13 mouse cellular contexts compared by ENCODE assay signal in the genomic region with DNA sequence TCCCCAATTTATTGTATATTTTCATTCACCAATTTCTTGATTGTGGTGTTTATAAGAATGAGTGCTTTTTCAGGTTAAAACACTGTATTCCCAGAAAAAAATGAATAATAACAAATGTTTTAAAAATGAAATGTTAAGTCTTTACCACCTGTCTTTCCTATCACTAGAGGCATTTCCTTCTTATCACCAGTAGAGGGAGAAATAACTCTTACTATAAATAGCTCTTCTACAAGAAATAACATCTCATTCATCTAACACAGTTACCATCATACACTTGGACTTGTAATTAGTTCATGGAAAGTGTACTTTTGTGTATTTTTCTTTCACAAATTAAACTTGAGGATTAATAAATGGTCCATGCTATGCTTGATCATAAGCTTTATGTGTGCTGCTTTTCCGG. TPM values are rescaled to one million over a fixed set of nuclear protein-coding genes. Genes with fewer than 3 reads are reported as not detected.
A peak's percentile ranks its signal among the peaks of the same experiment; 100 is the strongest.
DNase-seq lines count a peak whose midpoint lies in the region; ATAC-seq and TF ChIP-seq lines count a peak whose summit lies in the region.
"Had no signal": no experiment of that assay in that cellular context is flagged by ENCODE, and none has a peak within 500 bp of the region (broad histone marks: within the 10 kb centered on the region; RNA-seq: fewer than 3 reads in every experiment).

No protein-coding gene starts in this region.

- H3K4me3 ChIP-seq in intestine, postnatal 0 days (ENCODE audit: low read depth, low read length) = no peak overlapping the region
- no peak overlapping the region for H3K4me3 ChIP-seq in intestine, embryonic 16.5 days (ENCODE audit: low read length)
- H3K4me3 ChIP-seq in MEL (ENCODE audit: control insufficient read depth in 1 of 2, insufficient read depth in 1 of 2, low read depth in 2 of 2, low read length in 2 of 2) = no peak overlapping the region
- H3K4me3 ChIP-seq in cerebellum, adult 2 months (replicated peaks; ENCODE audit: insufficient read depth, low read depth, low read length) = no peak overlapping the region
- H3K4me3 ChIP-seq: limb, embryonic 10.5 days had no signal

- ATAC-seq in intestine, postnatal 0 days = no peak
- no peak for ATAC-seq in intestine, embryonic 16.5 days

- no peak overlapping the region for H3K9ac ChIP-seq in intestine, postnatal 0 days (ENCODE audit: low read depth, low read length)
- H3K9ac ChIP-seq in intestine, embryonic 16.5 days (ENCODE audit: low read depth, low read length) = no peak overlapping the region
- H3K9ac ChIP-seq in MEL (ENCODE audit: control insufficient read depth, low read depth, low read length, poor library complexity, severe bottlenecking) = no peak overlapping the region

- TF ChIP-seq CTCF in intestine, postnatal 0 days (IDR thresholded peaks at IDR 0.05; ENCODE audit: low read depth) = peak; percentile 50
- TF ChIP-seq CTCF in MEL (IDR thresholded peaks at IDR 0.05 in 2 of 3, conservative IDR thresholded peaks at IDR 0.05 in 1 of 3; ENCODE audit: control insufficient read depth in 1 of 3, insufficient read depth in 1 of 3, low read depth in 2 of 3, low read length in 3 of 3, poor library complexity in 1 of 3, severe bottlenecking in 1 of 3) = peak in 1 of 3 experiments; percentile 49; a peak in 3 of 6 replicates
- no peak for TF ChIP-seq CTCF in cerebellum, adult 2 months (IDR thresholded peaks at IDR 0.05; ENCODE audit: borderline replicate concordance, insufficient read depth, low read depth, low read length)

- TF ChIP-seq EP300 in MEL (IDR thresholded peaks at IDR 0.05; ENCODE audit: low read depth in 1 of 2, low read length in 2 of 2) = no peak

- no peaks in the 10 kb centered on the region for H3K79me2 ChIP-seq in MEL (ENCODE audit: control insufficient read depth, insufficient read depth, low read length, poor library complexity)

- TF ChIP-seq POLR2A in MEL (IDR thresholded peaks at IDR 0.05; ENCODE audit: control insufficient read depth in 1 of 2, insufficient read depth in 1 of 2, low read depth in 1 of 2, low read length in 2 of 2, poor library complexity in 1 of 2) = no peak
- TF ChIP-seq POLR2A in cerebellum, adult 2 months (IDR thresholded peaks at IDR 0.05; ENCODE audit: borderline replicate concordance, insufficient read depth, low read length) = no peak

- no peak overlapping the region for H3K4me2 ChIP-seq in intestine, postnatal 0 days (replicated peaks; ENCODE audit: low read depth)
- H3K4me2 ChIP-seq in intestine, embryonic 16.5 days (ENCODE audit: low read depth, low read length) = no peak overlapping the region

- H3K36me3 ChIP-seq in intestine, postnatal 0 days (ENCODE audit: control insufficient read depth, insufficient read depth) = no peaks in the 10 kb centered on the region
- H3K36me3 ChIP-seq in intestine, embryonic 16.5 days (ENCODE audit: control insufficient read depth, insufficient read depth, low read length) = no peaks in the 10 kb centered on the region
- H3K36me3 ChIP-seq in MEL (ENCODE audit: control insufficient read depth in 1 of 2, insufficient read depth in 2 of 2, low read length in 2 of 2) = no peaks in the 10 kb centered on the region
- H3K36me3 ChIP-seq: limb, embryonic 10.5 days had no signal

- H3K9me3 ChIP-seq in intestine, postnatal 0 days (ENCODE audit: control insufficient read depth) = no peaks in the 10 kb centered on the region
- no peaks in the 10 kb centered on the region for H3K9me3 ChIP-seq in intestine, embryonic 16.5 days (ENCODE audit: control insufficient read depth, low read length)
- H3K9me3 ChIP-seq in MEL (replicated peaks; ENCODE audit: insufficient read depth, low read length) = no peaks in the 10 kb centered on the region
- H3K9me3 ChIP-seq: limb, embryonic 10.5 days had no signal

- TF ChIP-seq RAD21 in MEL (IDR thresholded peaks at IDR 0.05; ENCODE audit: low read depth, low read length) = peak; percentile 56

- WGBS in intestine, postnatal 0 days = 83% methylated on average over 1 of the region's 1 CpGs
- 75% methylated on average over 1 of the region's 1 CpGs for WGBS in intestine, embryonic 16.5 days
- WGBS in cerebellum, adult 2 months = 72% methylated on average over 1 of the region's 1 CpGs

- no peaks in the 10 kb centered on the region for H3K4me1 ChIP-seq in intestine, postnatal 0 days (replicated peaks; ENCODE audit: control insufficient read depth, insufficient read depth, low read length)
- no peaks in the 10 kb centered on the region for H3K4me1 ChIP-seq in intestine, embryonic 16.5 days (ENCODE audit: control insufficient read depth, insufficient read depth, low read length)
- no peaks in the 10 kb centered on the region for H3K4me1 ChIP-seq in MEL (ENCODE audit: control insufficient read depth in 1 of 2, insufficient read depth in 2 of 2, low read length in 2 of 2)
- H3K4me1 ChIP-seq in cerebellum, adult 2 months (ENCODE audit: control insufficient read depth, insufficient read depth, low read length) = no peaks in the 10 kb centered on the region
- H3K4me1 ChIP-seq: limb, embryonic 10.5 days had no signal

- H3K27ac ChIP-seq in intestine, postnatal 0 days (ENCODE audit: low read depth, low read length) = no peak overlapping the region
- H3K27ac ChIP-seq in intestine, embryonic 16.5 days (ENCODE audit: low read length) = no peak overlapping the region
- H3K27ac ChIP-seq in MEL (ENCODE audit: control insufficient read depth, low read depth, low read length) = no peak overlapping the region
- H3K27ac ChIP-seq in cerebellum, adult 2 months (ENCODE audit: insufficient read depth, low read length) = no peak overlapping the region
- H3K27ac ChIP-seq: limb, embryonic 10.5 days had no signal

- DNase-seq in A20 (ENCODE audit: low read depth, low spot score) = peak; percentile 10
- DNase-seq in MEL (ENCODE audit: low read depth, low spot score) = peak; percentile 20
- peak; percentile 6 for DNase-seq in forelimb bud, embryonic 11.5 days (ENCODE audit: low read depth, low spot score)
- DNase-seq in cerebellum, adult 2 months = no peak
- DNase-seq in heart, adult 8-10 months (ENCODE audit: low spot score) = no peak
- DNase-seq: gastrocnemius, postnatal 36 days; heart, postnatal 4 days; kidney, postnatal 14 days; lung, postnatal 14 days; thymus, adult 2 months had no signal

- no peaks in the 10 kb centered on the region for H3K27me3 ChIP-seq in intestine, postnatal 0 days (replicated peaks; ENCODE audit: control insufficient read depth, insufficient read depth, low read length)
- no peaks in the 10 kb centered on the region for H3K27me3 ChIP-seq in intestine, embryonic 16.5 days (replicated peaks; ENCODE audit: control insufficient read depth, insufficient read depth, low read length)
- no peaks in the 10 kb centered on the region for H3K27me3 ChIP-seq in MEL (ENCODE audit: control insufficient read depth in 1 of 2, insufficient read depth in 2 of 2, low read length in 2 of 2)
- no peaks in the 10 kb centered on the region for H3K27me3 ChIP-seq in cerebellum, adult 2 months (ENCODE audit: control insufficient read depth, insufficient read depth, low read length)

TF ChIP-seq in MEL, 35 proteins besides CTCF, POLR2A, EP300 and RAD21:
- TF ChIP-seq ZC3H11A (IDR thresholded peaks at IDR 0.05; ENCODE audit: low read depth, low read length) (0 out of 2 replicates have a peak, but pooled peaks have one; percentile 7), E2F4 (IDR thresholded peaks at IDR 0.05; ENCODE audit: borderline replicate concordance, low read depth, low read length) (no peak), SMC3 (IDR thresholded peaks at IDR 0.05; ENCODE audit: low read depth, low read length) (peak; percentile 37), MEF2A (IDR thresholded peaks at IDR 0.05; ENCODE audit: extremely low read depth, insufficient replicate concordance, low read depth, low read length, poor library complexity, severe bottlenecking) (peak; percentile 49; the same call in 1 of the 2 replicates)

RNA-seq across cellular contexts. Expression of gene Mindy3, which starts 40.5 kb away (rescaled TPM):
- 21.8 and 25.2 TPM in 2 replicates for polyA plus RNA-seq in intestine, postnatal 0 days (2015; fragmentation: Nextera tagmentation; extraction: Ambion mirVana)
- 21.6 and 22.2 TPM in 2 replicates for polyA plus RNA-seq in intestine, embryonic 16.5 days (2015; fragmentation: Nextera tagmentation; extraction: Ambion mirVana)
- total RNA-seq in MEL (2012; rRNA removed) = 23.5 and 23.8 TPM in 2 replicates
- 10 to 100 TPM in 1 of 2 experiments, not detected in 1; 40.6 TPM for polyA plus RNA-seq in MEL (2012; ENCODE audit: insufficient read depth in 1 of 2, insufficient read length in 2 of 2, low read depth in 1 of 2, low replicate concordance in 2 of 2, missing spikeins in 1 of 2)
- polyA plus RNA-seq in cerebellum, adult 2 months (2012; rRNA removed) = 52.6 and 61.3 TPM in 2 replicates
- total RNA-seq in heart, adult 8-10 months (2022) = 10 to 100 TPM; 13.0 to 18.8 (median 14.6) TPM

Comparison
In these comparisons a context has a peak if more than half of its experiments do, and no peak if none do; other contexts are left out.
1. DNase-seq: peak in A20 (single experiment), MEL (single experiment) and forelimb bud, embryonic 11.5 days (single experiment); none in cerebellum, adult 2 months (0 of 2) and heart, adult 8-10 months (single experiment).